Mouse (Mus musculus): ENCODE measurements around the gene Dgkz. TPM values are rescaled to one million over a fixed set of nuclear protein-coding genes. Genes with fewer than 3 reads are reported as not detected.

Dgkz gene
- total and polyA plus RNA-seq, 2 experiments from 2014 or later, result 36.6 to 144 TPM

GRCm38 (mm10) chr2:91949411-91950274 is 26.0 kb downstream of the Dgkz start:
- Histone ChIP-seq H3K27ac (ENCODE audit: low read depth, low read length) (peak overlapping the region; percentile 43; the same call in 1 of the 2 replicates), H3K4me1 (ENCODE audit: insufficient read depth, low read length) (0 out of 2 replicates have a peak, but pooled peaks cover 14% of the 10 kb centered on the region), H3K9ac (replicated peaks; ENCODE audit: low read length, poor library complexity, severe bottlenecking) (0 out of 2 replicates have a peak overlapping the region, but pooled peaks have one; percentile 19), H3K27me3 (ENCODE audit: insufficient read depth, low read length) (no peaks in the 10 kb centered on the region), H3K36me3 (ENCODE audit: insufficient read depth, low read length) (no peaks in the 10 kb centered on the region; the same call in 1 of the 2 replicates), H3K4me3 (ENCODE audit: low read depth, low read length) (no peak overlapping the region), H3K4me2 (ENCODE audit: low read depth, low read length, poor library complexity, severe bottlenecking) (peak overlapping the region; percentile 26), H3K9me3 (ENCODE audit: low read length) (no peaks in the 10 kb centered on the region)
- TF ChIP-seq CTCF (IDR thresholded peaks at IDR 0.05), result no peak
- DNase-seq (ENCODE audit: low spot score) (peak; percentile 69), ATAC-seq (ENCODE audit: low FRiP score) (peak; percentile 24)
- WGBS, result 66% methylated on average over 17 of the region's 17 CpGs

DNA sequence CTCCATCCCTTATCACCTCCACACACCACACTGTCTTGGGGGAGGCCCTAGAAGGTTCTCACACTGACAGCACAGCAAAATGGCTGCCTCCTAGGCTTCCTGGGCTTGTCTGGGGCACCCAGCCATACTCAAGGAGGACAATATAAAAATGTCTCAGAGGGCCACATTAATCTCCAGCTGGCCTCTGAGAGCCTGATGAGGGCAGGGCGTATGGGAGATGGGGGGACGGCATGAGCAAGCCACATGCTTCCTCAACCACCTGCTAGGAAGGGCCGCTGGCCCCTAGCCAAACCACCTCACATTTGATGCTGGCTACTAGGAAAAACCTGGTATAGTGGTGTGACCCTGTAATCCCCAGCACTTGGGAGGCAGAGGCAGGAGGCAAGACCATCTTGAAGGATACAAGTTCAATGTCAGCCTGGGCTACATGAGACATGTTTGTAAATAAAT is 26.8 kb downstream of the Dgkz start:
- TF ChIP-seq CTCF (IDR thresholded peaks at IDR 0.05), result no peak
- Histone ChIP-seq H3K9me3 (ENCODE audit: low read length) (no peaks in the 10 kb centered on the region), H3K4me3 (ENCODE audit: low read depth, low read length) (no peak overlapping the region), H3K27me3 (ENCODE audit: insufficient read depth, low read length) (no peaks in the 10 kb centered on the region), H3K36me3 (ENCODE audit: insufficient read depth, low read length) (no peaks in the 10 kb centered on the region; the same call in 1 of the 2 replicates), H3K4me1 (ENCODE audit: insufficient read depth, low read length) (0 out of 2 replicates have a peak, but pooled peaks cover 14% of the 10 kb centered on the region), H3K9ac (replicated peaks; ENCODE audit: low read length, poor library complexity, severe bottlenecking) (no peak overlapping the region), H3K4me2 (ENCODE audit: low read depth, low read length, poor library complexity, severe bottlenecking) (no peak overlapping the region), H3K27ac (ENCODE audit: low read depth, low read length) (no peak overlapping the region)
- WGBS, result 79% methylated on average over 3 of the region's 3 CpGs
- no peak for DNase-seq (ENCODE audit: low spot score)
- ATAC-seq (ENCODE audit: low FRiP score), result no peak

GRCm38 (mm10) chr2:91948151-91948509 is 27.5 kb downstream of the Dgkz start:
- no peak overlapping the region for H3K27ac ChIP-seq (ENCODE audit: low read depth, low read length)
- H3K9me3 ChIP-seq (ENCODE audit: low read length), result no peaks in the 10 kb centered on the region

GRCm38 (mm10) chr2:91947397-91948150 is 28.1 kb downstream of the Dgkz start:
- no peak overlapping the region for H3K9ac ChIP-seq (replicated peaks; ENCODE audit: low read length, poor library complexity, severe bottlenecking)
- no peak for ATAC-seq (ENCODE audit: low FRiP score)
- no peaks in the 10 kb centered on the region for H3K27me3 ChIP-seq (ENCODE audit: insufficient read depth, low read length)
- no peaks in the 10 kb centered on the region; the same call in 1 of the 2 replicates for H3K36me3 ChIP-seq (ENCODE audit: insufficient read depth, low read length)
- no peaks in the 10 kb centered on the region for H3K9me3 ChIP-seq (ENCODE audit: low read length)
- no peak for TF ChIP-seq CTCF (IDR thresholded peaks at IDR 0.05)
- H3K4me1 ChIP-seq (ENCODE audit: insufficient read depth, low read length), result 0 out of 2 replicates have a peak, but pooled peaks cover 14% of the 10 kb centered on the region
- no peak for DNase-seq (ENCODE audit: low spot score)
- no peak overlapping the region for H3K27ac ChIP-seq (ENCODE audit: low read depth, low read length)
- no peak overlapping the region for H3K4me2 ChIP-seq (ENCODE audit: low read depth, low read length, poor library complexity, severe bottlenecking)
- H3K4me3 ChIP-seq (ENCODE audit: low read depth, low read length), result no peak overlapping the region
- WGBS, result 48% methylated on average over 11 of the region's 11 CpGs

More at GRCm38 (mm10) chr2:91948151-91948509, 27.5 kb downstream of the Dgkz start:
- TF ChIP-seq CTCF (IDR thresholded peaks at IDR 0.05), result no peak
- ATAC-seq (ENCODE audit: low FRiP score) (no peak), DNase-seq (ENCODE audit: low spot score) (no peak)
- H3K4me2 ChIP-seq (ENCODE audit: low read depth, low read length, poor library complexity, severe bottlenecking), result no peak overlapping the region
- 84% methylated on average over 6 of the region's 6 CpGs for WGBS
- no peak overlapping the region for H3K9ac ChIP-seq (replicated peaks; ENCODE audit: low read length, poor library complexity, severe bottlenecking)
- H3K4me1 ChIP-seq (ENCODE audit: insufficient read depth, low read length), result 0 out of 2 replicates have a peak, but pooled peaks cover 14% of the 10 kb centered on the region
- H3K27me3 ChIP-seq (ENCODE audit: insufficient read depth, low read length), result no peaks in the 10 kb centered on the region
- no peaks in the 10 kb centered on the region; the same call in 1 of the 2 replicates for H3K36me3 ChIP-seq (ENCODE audit: insufficient read depth, low read length)
- no peak overlapping the region for H3K4me3 ChIP-seq (ENCODE audit: low read depth, low read length)

DNA sequence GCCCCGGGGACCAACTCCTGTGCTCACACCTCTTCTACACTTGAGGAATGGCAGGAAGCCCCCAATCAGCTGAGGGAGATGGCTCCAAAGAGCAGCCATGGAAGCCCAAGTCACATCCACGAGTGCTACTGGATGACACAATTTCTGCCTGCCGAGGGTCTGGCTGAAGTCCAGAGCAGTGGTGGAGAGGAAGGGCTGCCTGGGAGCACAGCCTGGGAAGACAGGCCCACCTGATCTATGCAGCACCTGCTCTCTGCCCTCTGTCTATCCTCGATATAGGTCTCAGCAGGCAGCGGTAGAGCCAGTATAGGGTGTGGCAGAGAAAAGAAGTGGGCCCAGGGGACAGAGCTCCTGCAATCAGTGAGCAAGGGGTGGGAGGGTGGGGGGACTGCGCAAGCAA is 28.8 kb downstream of the Dgkz start:
- 62% methylated on average over 6 of the region's 6 CpGs for WGBS
- Histone ChIP-seq H3K4me3 (ENCODE audit: low read depth, low read length) (no peak overlapping the region), H3K36me3 (ENCODE audit: insufficient read depth, low read length) (peaks cover 5% of the 10 kb centered on the region; the same call in 1 of the 2 replicates), H3K4me2 (ENCODE audit: low read depth, low read length, poor library complexity, severe bottlenecking) (no peak overlapping the region), H3K4me1 (ENCODE audit: insufficient read depth, low read length) (0 out of 2 replicates have a peak, but pooled peaks cover 14% of the 10 kb centered on the region), H3K27me3 (ENCODE audit: insufficient read depth, low read length) (no peaks in the 10 kb centered on the region), H3K9ac (replicated peaks; ENCODE audit: low read length, poor library complexity, severe bottlenecking) (no peak overlapping the region), H3K9me3 (ENCODE audit: low read length) (no peaks in the 10 kb centered on the region), H3K27ac (ENCODE audit: low read depth, low read length) (no peak overlapping the region)
- ATAC-seq (ENCODE audit: low FRiP score) (no peak), DNase-seq (ENCODE audit: low spot score) (no peak)
- no peak for TF ChIP-seq CTCF (IDR thresholded peaks at IDR 0.05)

All from midbrain, postnatal 0 days (tissue).